8 mouse cellular contexts compared by ENCODE assay signal in the genomic region with DNA sequence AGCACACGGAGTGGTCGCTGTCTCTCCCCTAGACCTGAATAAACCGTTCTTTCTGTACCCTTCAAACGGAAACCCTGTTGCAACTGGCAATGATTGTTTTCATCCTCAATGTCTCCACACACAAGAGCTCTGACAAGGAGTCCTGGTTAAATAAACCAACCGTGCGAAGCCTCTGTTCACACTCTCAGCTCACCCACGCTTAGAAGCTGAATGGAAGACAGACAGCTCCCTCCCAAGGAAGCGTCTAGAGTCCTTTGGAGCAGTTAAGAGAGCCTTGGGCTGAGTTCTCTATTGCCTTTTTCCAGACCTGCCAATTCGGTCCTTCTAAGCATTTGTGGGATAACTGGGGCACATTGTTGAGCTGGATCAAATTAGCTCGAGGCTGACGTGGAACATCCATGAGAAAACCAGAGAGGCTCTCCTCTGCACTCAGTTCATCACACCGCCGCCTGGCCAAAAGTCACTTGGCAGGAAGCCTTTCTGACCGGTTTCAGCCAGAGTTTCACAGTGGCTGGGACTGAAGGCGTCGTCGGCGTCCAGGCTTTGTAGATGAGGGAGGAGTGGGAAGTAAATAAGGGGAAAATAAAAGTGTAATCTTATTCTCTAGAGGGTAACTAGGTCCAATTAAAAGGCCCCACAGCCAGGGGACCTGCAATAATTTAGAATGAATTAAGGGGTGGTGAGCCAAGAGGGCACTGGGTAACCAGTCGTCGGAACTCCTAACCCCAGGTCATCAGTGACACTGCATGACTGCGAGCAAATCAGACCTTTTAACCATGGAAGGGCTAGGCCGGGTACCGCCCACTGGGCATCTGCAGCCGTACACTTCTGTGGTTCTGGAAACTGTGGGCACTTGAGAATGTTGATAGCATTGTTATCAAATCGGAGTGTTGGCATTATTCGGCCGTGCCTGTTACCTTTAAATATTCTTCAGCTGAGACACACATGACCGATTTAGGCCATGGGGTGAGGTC.
DNase-seq lines count a peak whose midpoint lies in the region; ATAC-seq and TF ChIP-seq lines count a peak whose summit lies in the region.

No protein-coding gene starts in this region.

- H3K4me2 ChIP-seq in embryonic facial prominence, embryonic 13.5 days = no peak overlapping the region

- no peak overlapping the region for H3K9ac ChIP-seq in embryonic facial prominence, embryonic 13.5 days

- intact Hi-C loops in gastrocnemius, postnatal 14 days (cut with DNase I; ENCODE audit: low total_unique reads) = loop anchor here (10.0 kb wide), 1 partner anchor 485 kb away; no protein-coding TSS in a partner anchor

- WGBS in embryonic facial prominence, embryonic 13.5 days = 71% methylated on average over 28 of the region's 28 CpGs
- 77% methylated on average over 28 of the region's 28 CpGs for WGBS in embryonic facial prominence, embryonic 10.5 days
- WGBS in kidney, adult 2 months = 33% methylated on average over 28 of the region's 28 CpGs
- 76% methylated on average over 28 of the region's 28 CpGs for WGBS in hindbrain, embryonic 10.5 days

- no peaks in the 10 kb centered on the region for H3K27me3 ChIP-seq in embryonic facial prominence, embryonic 13.5 days
- H3K27me3 ChIP-seq in embryonic facial prominence, embryonic 10.5 days (replicated peaks; ENCODE audit: low read depth, poor library complexity, severe bottlenecking) = no peaks in the 10 kb centered on the region
- H3K27me3 ChIP-seq in kidney, adult 2 months (replicated peaks; ENCODE audit: control insufficient read depth, insufficient read depth, low read length) = no peaks in the 10 kb centered on the region
- H3K27me3 ChIP-seq in hindbrain, embryonic 10.5 days (ENCODE audit: insufficient read depth, poor library complexity, severe bottlenecking) = 0 out of 2 replicates have a peak, but pooled peaks cover 3% of the 10 kb centered on the region

- peak overlapping the region; percentile 44; the same call in 1 of the 2 replicates for H3K27ac ChIP-seq in embryonic facial prominence, embryonic 13.5 days
- H3K27ac ChIP-seq in embryonic facial prominence, embryonic 10.5 days (replicated peaks) = no peak overlapping the region
- peak overlapping the region; percentile 54 for H3K27ac ChIP-seq in kidney, adult 2 months (ENCODE audit: insufficient read depth, low read depth, low read length)
- H3K27ac ChIP-seq in hindbrain, embryonic 10.5 days = no peak overlapping the region

- no peak overlapping the region for H3K4me3 ChIP-seq in embryonic facial prominence, embryonic 13.5 days
- H3K4me3 ChIP-seq in embryonic facial prominence, embryonic 10.5 days = no peak overlapping the region
- no peak overlapping the region for H3K4me3 ChIP-seq in kidney, adult 2 months (ENCODE audit: insufficient read depth, low read depth, low read length)
- H3K4me3 ChIP-seq in hindbrain, embryonic 10.5 days = no peak overlapping the region

- no peak for TF ChIP-seq CTCF in kidney, adult 2 months (conservative IDR thresholded peaks at IDR 0.05; ENCODE audit: insufficient read depth, insufficient read length, low read depth, low read length)

- no peak for DNase-seq in embryonic facial prominence, embryonic 10.5 days (ENCODE audit: low spot score)
- DNase-seq in gastrocnemius, postnatal 14 days = peak; percentile 84
- peak; percentile 96 for DNase-seq in kidney, adult 2 months
- DNase-seq in lung, postnatal 10 days = peak; percentile 93
- DNase-seq in layer of hippocampus, adult 9-10 months (ENCODE audit: low spot score) = no peak
- no peak for DNase-seq in hindbrain, embryonic 10.5 days (ENCODE audit: low spot score)
- no peak for DNase-seq in right cerebral cortex, adult 2 months (ENCODE audit: low spot score in 2 of 2)

- H3K36me3 ChIP-seq in embryonic facial prominence, embryonic 13.5 days = no peaks in the 10 kb centered on the region
- H3K36me3 ChIP-seq in embryonic facial prominence, embryonic 10.5 days (replicated peaks) = no peaks in the 10 kb centered on the region
- no peaks in the 10 kb centered on the region for H3K36me3 ChIP-seq in kidney, adult 2 months (ENCODE audit: control insufficient read depth, insufficient read depth, low read length)
- H3K36me3 ChIP-seq in hindbrain, embryonic 10.5 days = no peaks in the 10 kb centered on the region

- no peak for ATAC-seq in embryonic facial prominence, embryonic 13.5 days (ENCODE audit: insufficient number of reproducible peaks, insufficient read depth, low FRiP score, low TSS enrichment, low read depth)

- H3K9me3 ChIP-seq in embryonic facial prominence, embryonic 13.5 days = no peaks in the 10 kb centered on the region
- H3K9me3 ChIP-seq in embryonic facial prominence, embryonic 10.5 days = no peaks in the 10 kb centered on the region
- H3K9me3 ChIP-seq in hindbrain, embryonic 10.5 days = no peaks in the 10 kb centered on the region

- peaks cover 27% of the 10 kb centered on the region for H3K4me1 ChIP-seq in embryonic facial prominence, embryonic 13.5 days
- peaks cover 12% of the 10 kb centered on the region for H3K4me1 ChIP-seq in embryonic facial prominence, embryonic 10.5 days
- peaks cover 16% of the 10 kb centered on the region; the same call in 1 of the 2 replicates for H3K4me1 ChIP-seq in kidney, adult 2 months (ENCODE audit: control insufficient read depth, insufficient read depth, low read length)
- peaks cover 13% of the 10 kb centered on the region for H3K4me1 ChIP-seq in hindbrain, embryonic 10.5 days (replicated peaks)

- TF ChIP-seq POLR2A in kidney, adult 2 months (IDR thresholded peaks at IDR 0.05; ENCODE audit: low read depth, low read length) = no peak

Comparison
In these comparisons a context has a peak if more than half of its experiments do, and no peak if none do; other contexts are left out.
1. H3K27ac ChIP-seq: peak in embryonic facial prominence, embryonic 13.5 days (single experiment) and kidney, adult 2 months (single experiment); none in embryonic facial prominence, embryonic 10.5 days (single experiment) and hindbrain, embryonic 10.5 days (single experiment).
2. DNase-seq: peak in gastrocnemius, postnatal 14 days (single experiment), kidney, adult 2 months (single experiment) and lung, postnatal 10 days (single experiment); none in embryonic facial prominence, embryonic 10.5 days (single experiment), layer of hippocampus, adult 9-10 months (single experiment), hindbrain, embryonic 10.5 days (single experiment) and right cerebral cortex, adult 2 months (0 of 2).